Mouse (Mus musculus): ENCODE measurements around the gene Cant1. TPM values are rescaled to one million over a fixed set of nuclear protein-coding genes. Genes with fewer than 3 reads are reported as not detected.
A peak's percentile ranks its signal among the peaks of the same experiment; 100 is the strongest.

Cant1 gene
- polyA plus RNA-seq, 1 experiment from 2014 or later = 7.8 TPM

DNA sequence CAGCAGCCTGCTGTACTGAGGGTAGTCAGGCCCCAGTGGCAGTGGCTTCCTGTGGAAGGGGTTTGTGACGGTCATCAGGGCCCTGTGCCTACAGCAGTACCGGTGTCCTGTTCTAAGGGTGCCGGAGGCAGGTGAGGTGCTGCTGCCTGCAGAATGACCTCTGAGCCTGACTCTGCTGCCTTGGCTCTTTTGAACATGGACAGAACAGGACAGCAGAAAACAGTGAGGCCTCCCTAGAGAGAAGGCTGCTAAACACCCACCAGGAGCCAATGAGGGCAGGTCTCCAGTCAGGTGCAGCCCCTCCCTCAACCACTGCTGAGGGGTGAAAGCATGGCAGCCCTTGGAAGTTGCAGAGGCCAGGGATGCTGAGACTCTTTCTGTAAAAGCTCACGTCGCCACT, 12.4 kb downstream of the Cant1 start:
- DNase-seq (no peak), ATAC-seq (no peak)
- TF ChIP-seq CTCF (IDR thresholded peaks at IDR 0.05; ENCODE audit: low read depth) (no peak), EP300 (IDR thresholded peaks at IDR 0.05; ENCODE audit: low read depth) (no peak)
- H3K27ac ChIP-seq (ENCODE audit: low read depth) = no peak overlapping the region
- H3K4me2 ChIP-seq (ENCODE audit: low read depth, low read length) = no peak overlapping the region
- H3K9ac ChIP-seq (replicated peaks) = no peak overlapping the region
- no peaks in the 10 kb centered on the region for H3K9me3 ChIP-seq (ENCODE audit: low read length)
- H3K27me3 ChIP-seq (ENCODE audit: insufficient read depth, low read length) = no peaks in the 10 kb centered on the region
- no peak overlapping the region for H3K4me3 ChIP-seq (ENCODE audit: low read depth, low read length)
- 84% methylated on average over 5 of the region's 5 CpGs for WGBS (ENCODE audit: insufficient replicate concordance)
- H3K4me1 ChIP-seq (ENCODE audit: insufficient read depth) = peaks cover 8% of the 10 kb centered on the region
- peaks cover 38% of the 10 kb centered on the region for H3K36me3 ChIP-seq (replicated peaks; ENCODE audit: insufficient read depth, low read length)

DNA sequence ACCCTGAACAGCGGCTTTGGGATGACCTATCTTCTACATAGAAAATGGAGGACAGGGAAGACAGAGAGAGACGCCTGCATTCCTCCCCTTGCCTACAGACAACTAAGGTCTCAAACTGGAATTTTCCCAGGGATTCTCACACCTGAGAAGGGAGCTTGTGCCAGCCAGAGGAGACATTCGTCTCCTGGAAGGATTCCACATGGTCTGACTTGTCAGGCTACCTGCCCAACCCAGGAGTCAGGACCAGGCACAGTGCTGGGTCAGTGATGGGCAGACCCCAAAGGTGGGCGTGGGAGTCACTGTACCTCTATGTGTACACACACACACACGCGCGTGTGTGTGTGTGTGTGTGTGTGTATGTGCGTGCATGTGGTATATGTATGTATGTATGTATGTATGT, 13.6 kb downstream of the Cant1 start:
- Histone ChIP-seq H3K4me2 (ENCODE audit: low read depth, low read length) (no peak overlapping the region), H3K27me3 (ENCODE audit: insufficient read depth, low read length) (no peaks in the 10 kb centered on the region), H3K9ac (replicated peaks) (no peak overlapping the region), H3K9me3 (ENCODE audit: low read length) (no peaks in the 10 kb centered on the region), H3K4me1 (ENCODE audit: insufficient read depth) (peaks cover 9% of the 10 kb centered on the region), H3K36me3 (replicated peaks; ENCODE audit: insufficient read depth, low read length) (peaks cover 29% of the 10 kb centered on the region), H3K4me3 (ENCODE audit: low read depth, low read length) (no peak overlapping the region), H3K27ac (ENCODE audit: low read depth) (no peak overlapping the region)
- 80% methylated on average over 8 of the region's 8 CpGs for WGBS (ENCODE audit: insufficient replicate concordance)
- TF ChIP-seq EP300 (IDR thresholded peaks at IDR 0.05; ENCODE audit: low read depth) (no peak), CTCF (IDR thresholded peaks at IDR 0.05; ENCODE audit: low read depth) (no peak)
- no peak for ATAC-seq
- no peak for DNase-seq

DNA sequence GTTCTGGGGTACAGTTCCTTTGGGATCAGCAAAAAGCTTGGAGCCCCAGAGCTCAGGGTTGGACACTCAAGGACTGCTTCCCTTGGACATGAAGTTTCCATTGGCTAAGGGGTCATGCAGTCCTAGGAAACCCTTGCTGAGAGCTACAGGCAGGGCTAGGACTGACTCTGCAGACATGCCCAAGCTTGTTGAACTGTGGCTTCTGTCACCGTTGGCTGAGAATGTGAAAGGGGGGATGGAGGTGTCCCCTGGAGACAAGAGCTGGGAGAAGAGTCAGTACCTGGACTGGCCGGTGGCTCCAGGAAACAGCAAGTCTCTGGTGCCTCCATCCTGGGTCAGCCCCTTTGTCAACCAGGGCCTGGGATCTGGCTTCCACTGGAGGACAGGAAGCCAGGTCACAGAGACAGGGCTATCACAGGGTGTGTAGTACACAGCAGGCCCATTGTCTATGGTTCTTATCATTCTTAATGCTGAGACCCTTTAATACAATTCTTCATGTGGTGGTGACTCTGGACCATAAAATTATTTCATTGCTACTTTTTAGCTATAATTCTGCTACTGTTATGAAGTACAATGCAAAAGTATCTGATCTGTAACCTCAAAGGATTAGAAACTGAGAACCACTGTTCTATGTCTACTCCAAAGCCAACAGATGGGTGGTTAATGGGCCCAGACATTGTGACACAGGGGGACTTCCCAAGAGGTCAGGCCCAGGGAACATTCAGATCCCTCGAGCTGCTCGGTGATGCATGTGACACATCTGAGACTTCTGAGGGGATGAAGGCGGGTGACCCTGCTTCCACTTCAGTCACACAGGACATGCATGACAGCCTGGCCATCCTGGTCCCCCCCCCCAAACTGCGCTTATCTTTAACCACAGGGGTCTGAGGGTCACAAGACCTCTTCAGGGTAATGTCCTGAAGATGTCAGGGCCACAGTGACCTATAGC, 14.7 kb downstream of the Cant1 start:
- no peak overlapping the region for H3K4me3 ChIP-seq (ENCODE audit: low read depth, low read length)
- H3K4me2 ChIP-seq (ENCODE audit: low read depth, low read length) = no peak overlapping the region
- TF ChIP-seq EP300 (IDR thresholded peaks at IDR 0.05; ENCODE audit: low read depth) (no peak), CTCF (IDR thresholded peaks at IDR 0.05; ENCODE audit: low read depth) (no peak)
- ATAC-seq (no peak), DNase-seq (no peak)
- peaks cover 17% of the 10 kb centered on the region for H3K4me1 ChIP-seq (ENCODE audit: insufficient read depth)
- no peaks in the 10 kb centered on the region for H3K27me3 ChIP-seq (ENCODE audit: insufficient read depth, low read length)
- peaks cover 19% of the 10 kb centered on the region for H3K36me3 ChIP-seq (replicated peaks; ENCODE audit: insufficient read depth, low read length)
- H3K27ac ChIP-seq (ENCODE audit: low read depth) = no peak overlapping the region
- 76% methylated on average over 6 of the region's 6 CpGs for WGBS (ENCODE audit: insufficient replicate concordance)
- no peak overlapping the region for H3K9ac ChIP-seq (replicated peaks)
- no peaks in the 10 kb centered on the region for H3K9me3 ChIP-seq (ENCODE audit: low read length)

DNA sequence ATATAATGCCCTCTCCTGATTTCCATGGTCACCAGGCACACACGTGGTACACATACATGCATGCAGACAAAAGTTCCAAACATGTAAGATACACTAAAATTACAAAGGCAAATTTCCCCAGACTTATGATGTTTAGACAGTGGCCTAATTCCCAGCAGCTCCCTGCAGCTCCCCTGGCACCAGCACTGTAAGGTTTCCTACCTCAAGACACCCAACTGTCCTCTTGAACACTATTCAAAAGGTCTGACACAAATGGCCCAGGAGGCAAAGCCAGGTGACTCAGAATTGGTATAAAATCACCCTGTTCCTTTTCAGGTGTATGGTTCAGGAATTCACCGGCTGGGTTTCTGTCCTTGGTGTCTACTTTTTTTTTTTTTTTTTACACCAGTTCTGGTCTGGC, 15.7 kb downstream of the Cant1 start:
- DNase-seq = no peak
- no peak overlapping the region for H3K9ac ChIP-seq (replicated peaks)
- WGBS (ENCODE audit: insufficient replicate concordance) = 88% methylated on average over 2 of the region's 2 CpGs
- no peak overlapping the region for H3K27ac ChIP-seq (ENCODE audit: low read depth)
- no peak overlapping the region for H3K4me2 ChIP-seq (ENCODE audit: low read depth, low read length)
- peaks cover 19% of the 10 kb centered on the region for H3K36me3 ChIP-seq (replicated peaks; ENCODE audit: insufficient read depth, low read length)
- TF ChIP-seq EP300 (IDR thresholded peaks at IDR 0.05; ENCODE audit: low read depth) (no peak), CTCF (IDR thresholded peaks at IDR 0.05; ENCODE audit: low read depth) (no peak)
- no peaks in the 10 kb centered on the region for H3K9me3 ChIP-seq (ENCODE audit: low read length)
- H3K4me3 ChIP-seq (ENCODE audit: low read depth, low read length) = no peak overlapping the region
- no peaks in the 10 kb centered on the region for H3K27me3 ChIP-seq (ENCODE audit: insufficient read depth, low read length)
- ATAC-seq = no peak
- peaks cover 17% of the 10 kb centered on the region for H3K4me1 ChIP-seq (ENCODE audit: insufficient read depth)

DNA sequence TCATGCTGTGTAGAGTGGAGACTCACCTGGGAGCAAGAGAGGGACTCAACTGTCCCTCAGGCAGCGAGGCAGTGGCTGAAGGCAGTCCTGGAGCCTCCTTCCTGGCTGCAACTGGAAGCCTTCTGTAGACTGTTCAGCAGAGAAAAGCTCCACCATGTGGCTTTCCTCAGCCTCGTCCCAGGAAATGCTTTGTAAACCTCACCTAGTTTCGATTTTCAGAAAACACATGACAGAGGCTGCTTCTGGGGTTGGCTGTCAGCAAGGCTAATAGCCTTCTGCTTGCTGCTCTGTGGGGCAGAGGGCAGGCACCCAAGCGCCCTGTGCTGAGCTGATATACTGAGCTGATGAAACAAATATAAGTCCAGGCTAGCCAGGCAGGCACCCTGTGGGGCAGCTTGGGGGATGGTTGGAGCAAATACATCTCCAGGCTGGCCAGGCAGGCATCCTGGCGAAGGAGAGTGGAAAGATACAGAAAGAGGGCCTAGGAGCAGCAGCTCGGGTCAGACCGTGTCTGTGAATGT, 17.1 kb downstream of the Cant1 start, which contains the start of gene Lgals3bp:
Lgals3bp (minus strand) TSS at position 333 of the 521 bp plus-strand sequence.
- DNase-seq = peak; percentile 69
- 22% methylated on average over 7 of the region's 7 CpGs for WGBS (ENCODE audit: insufficient replicate concordance)
- TF ChIP-seq CTCF (IDR thresholded peaks at IDR 0.05; ENCODE audit: low read depth) (peak; percentile 50), EP300 (IDR thresholded peaks at IDR 0.05; ENCODE audit: low read depth) (peak; percentile 56; the same call in 1 of the 2 replicates)

DNA sequence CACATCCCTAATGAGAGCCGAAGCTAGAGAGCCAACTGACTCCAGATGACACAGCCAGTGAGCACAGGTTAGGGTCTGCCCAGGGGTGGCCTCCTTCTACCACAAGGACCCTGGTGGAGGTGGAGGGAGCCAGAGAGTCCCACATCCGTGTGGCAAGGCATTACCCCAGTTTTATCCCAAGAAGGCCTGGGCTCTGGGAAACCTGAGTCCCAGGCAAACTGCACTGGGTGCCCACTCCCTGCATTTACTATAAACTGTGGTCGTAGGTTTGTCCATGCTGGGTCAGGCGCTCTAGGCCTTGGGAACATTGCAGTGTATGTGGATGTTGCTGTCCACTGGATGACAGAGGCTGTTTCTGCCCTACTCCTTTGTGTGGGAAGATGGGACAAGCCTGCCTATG, 17.7 kb downstream of the Cant1 start:
- Histone ChIP-seq H3K4me3 (ENCODE audit: low read depth, low read length) (peak overlapping the region; percentile 46), H3K36me3 (replicated peaks; ENCODE audit: insufficient read depth, low read length) (peaks cover 18% of the 10 kb centered on the region), H3K9ac (replicated peaks) (peak overlapping the region; percentile 64), H3K9me3 (ENCODE audit: low read length) (no peaks in the 10 kb centered on the region), H3K27ac (ENCODE audit: low read depth) (peak overlapping the region; percentile 93), H3K27me3 (ENCODE audit: insufficient read depth, low read length) (no peaks in the 10 kb centered on the region), H3K4me2 (ENCODE audit: low read depth, low read length) (peak overlapping the region; percentile 58), H3K4me1 (ENCODE audit: insufficient read depth) (peaks cover 17% of the 10 kb centered on the region)
- TF ChIP-seq EP300 (IDR thresholded peaks at IDR 0.05; ENCODE audit: low read depth) (no peak), CTCF (IDR thresholded peaks at IDR 0.05; ENCODE audit: low read depth) (no peak)
- DNase-seq = no peak
- 58% methylated on average over 4 of the region's 4 CpGs for WGBS (ENCODE audit: insufficient replicate concordance)
- peak; percentile 12 for ATAC-seq

More for the DNA sequence above, 17.1 kb downstream of the Cant1 start, which contains the start of gene Lgals3bp:
- peak within 1 kb of the TSS; percentile 93 for H3K27ac ChIP-seq (ENCODE audit: low read depth)
- H3K4me1 ChIP-seq (ENCODE audit: insufficient read depth) = peaks cover 17% of the 10 kb centered on the region
- H3K36me3 ChIP-seq (replicated peaks; ENCODE audit: insufficient read depth, low read length) = peaks cover 18% of the 10 kb centered on the region
- peak within 1 kb of the TSS; percentile 46 for H3K4me3 ChIP-seq (ENCODE audit: low read depth, low read length)
- ATAC-seq = peak; percentile 94
- H3K4me2 ChIP-seq (ENCODE audit: low read depth, low read length) = peak within 1 kb of the TSS; percentile 58
- no peaks in the 10 kb centered on the region for H3K9me3 ChIP-seq (ENCODE audit: low read length)
- H3K27me3 ChIP-seq (ENCODE audit: insufficient read depth, low read length) = no peaks in the 10 kb centered on the region
- peak within 1 kb of the TSS; percentile 64 for H3K9ac ChIP-seq (replicated peaks)
